Mouse (Mus musculus) hindbrain, embryonic 15.5 days (tissue): Measurements from ENCODE around the gene Strip1. TPM values are rescaled to one million over a fixed set of nuclear protein-coding genes. Genes with fewer than 3 reads are reported as not detected.

Source experiments
- ATAC-seq: fragments of 200-750 bp; cut with Nextera tagmentation; 2 replicates; pipeline ENCODE4 v1.8.0; 2017; ENCODE audit warnings: low read depth, moderate number of reproducible peaks, moderate TSS enrichment; ENCODE audit not compliant: low FRiP score
- H3K27ac ChIP-seq: fragments of 300-500 bp; sonication (generic); replicated peaks from 2 replicates; pipeline ENCODE4 v1.5.1; 2015; ENCODE audit warnings: mild to moderate bottlenecking, inconsistent platforms
- H3K27me3 ChIP-seq: fragments of 300-500 bp; sonication (generic); 2 replicates; pipeline ENCODE4 v1.6.1; 2015; ENCODE audit warnings: control low read depth, inconsistent platforms
- H3K36me3 ChIP-seq: fragments of 300-500 bp; sonication (generic); 2 replicates; pipeline ENCODE4 v1.6.1; 2015; ENCODE audit warnings: control low read depth, inconsistent platforms
- H3K4me1 ChIP-seq: fragments of 300-500 bp; sonication (generic); replicated peaks from 2 replicates; pipeline ENCODE4 v1.6.1; 2015; ENCODE audit warnings: control low read depth, inconsistent platforms
- H3K4me2 ChIP-seq: fragments of 300-500 bp; sonication (generic); 2 replicates; pipeline ENCODE4 v1.6.1; 2015; ENCODE audit warnings: moderate library complexity, mild to moderate bottlenecking, inconsistent platforms
- H3K4me3 ChIP-seq: fragments of 300-500 bp; sonication (generic); 2 replicates; pipeline ENCODE4 v1.5.1; 2015; ENCODE audit warnings: mild to moderate bottlenecking, inconsistent platforms
- H3K9ac ChIP-seq: fragments of 300-500 bp; sonication (generic); 2 replicates; pipeline ENCODE4 v1.6.1; 2015; ENCODE audit warnings: inconsistent platforms
- H3K9me3 ChIP-seq: fragments of 300-500 bp; sonication (generic); 2 replicates; pipeline ENCODE4 v1.6.1; 2016; ENCODE audit warnings: control low read depth, inconsistent platforms
- WGBS: fragments of 180-500 bp; shearing (Covaris S2); methylation state at CpG from one replicate; pipeline ENCODE4 v1.1.7; 2015; 5-methylcytosine and 5-hydroxymethylcytosine counted together
- polyA plus RNA-seq: library from polyadenylated mRNA; unstranded; fragments of >200 nt; fragmentation: Nextera tagmentation; extraction: Ambion mirVana; gene quantifications from 2 replicates; pipeline ENCODE4 v1.2.1, GENCODE M21; 2015

The Strip1 gene
- polyA plus RNA-seq, 1 experiment from 2014 or later: 157 TPM

DNA sequence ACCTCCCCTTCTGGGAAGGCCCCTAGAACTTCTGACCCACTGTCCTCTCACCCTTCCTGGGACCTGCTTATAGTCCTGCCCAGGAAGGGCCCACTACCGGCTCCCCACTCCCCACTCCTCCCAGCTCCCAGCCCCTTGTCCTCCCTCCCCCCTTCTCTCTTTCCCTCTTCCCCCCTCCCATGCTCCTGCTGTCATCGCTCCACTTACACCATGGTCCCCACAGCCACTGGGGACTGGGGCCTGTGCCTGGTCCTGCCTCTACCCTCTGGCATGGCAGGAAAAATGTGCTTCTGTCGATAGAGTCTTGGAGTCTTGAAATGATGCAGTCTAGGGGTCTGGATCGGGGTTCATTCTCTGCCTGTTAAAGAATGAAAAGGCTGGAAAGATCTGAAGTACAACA, 67.6 kb downstream of the Strip1 start:
- H3K4me1 ChIP-seq: no peaks in the 10 kb centered on the region
- WGBS: 40% methylated on average over 4 of the region's 4 CpGs
- H3K27ac ChIP-seq: no peak overlapping the region
- H3K4me3 ChIP-seq: no peak overlapping the region
- H3K27me3 ChIP-seq: no peaks in the 10 kb centered on the region
- no peaks in the 10 kb centered on the region for H3K9me3 ChIP-seq
- H3K9ac ChIP-seq: no peak overlapping the region
- no peak for ATAC-seq
- H3K4me2 ChIP-seq: no peak overlapping the region
- H3K36me3 ChIP-seq: no peaks in the 10 kb centered on the region

GRCm38 (mm10) chr3:107562591-107562990, 68.9 kb downstream of the Strip1 start:
- ATAC-seq: no peak
- H3K36me3 ChIP-seq: no peaks in the 10 kb centered on the region
- H3K27me3 ChIP-seq: no peaks in the 10 kb centered on the region
- H3K9ac ChIP-seq: no peak overlapping the region
- no peak overlapping the region for H3K4me3 ChIP-seq
- WGBS: 77% methylated on average over 4 of the region's 4 CpGs
- no peak overlapping the region for H3K4me2 ChIP-seq
- H3K4me1 ChIP-seq: no peaks in the 10 kb centered on the region
- no peak overlapping the region for H3K27ac ChIP-seq
- H3K9me3 ChIP-seq: no peaks in the 10 kb centered on the region

Other genes with a start within 250 kb of the Strip1 start
- gene Kcnc4, start 172.1 kb downstream of the Strip1 start, polyA plus RNA-seq: 10.1 and 10.4 TPM in 2 replicates
- 16.4 and 19.7 TPM in 2 replicates for gene Slc6a17, start 113.7 kb downstream of the Strip1 start, polyA plus RNA-seq
- not detected in 2 replicates for gene Ubl4b, start 76.6 kb downstream of the Strip1 start, polyA plus RNA-seq
- 0.16 and 1.1 TPM in 2 replicates for gene Alx3, start 36.7 kb downstream of the Strip1 start, polyA plus RNA-seq
- gene Gm10961, start 372 bp downstream of the Strip1 start, polyA plus RNA-seq: not detected in 2 replicates
- gene Ahcyl1, start 64.9 kb upstream of the Strip1 start, polyA plus RNA-seq: 110 and 112 TPM in 2 replicates
- gene Csf1, start 128.8 kb upstream of the Strip1 start, polyA plus RNA-seq: 7.9 and 8.3 TPM in 2 replicates
- gene Eps8l3, start 245.5 kb upstream of the Strip1 start, polyA plus RNA-seq: 0.13 TPM in 1 of 2 replicates, not detected in the other